Mouse (Mus musculus) mouse trophoblast stem cell (cell line): Measurements from ENCODE around the gene Nup160.

Experiments used
- in situ Hi-C, 2 experiments: fragments of 300-500 bp; cut with MseI, MboI; formaldehyde crosslinking; loops; 2 replicates in 1 of 2; 3 replicates in 1 of 2; pipeline ENCODE4 v1.15.1; 2025

The Nup160 gene

DNA sequence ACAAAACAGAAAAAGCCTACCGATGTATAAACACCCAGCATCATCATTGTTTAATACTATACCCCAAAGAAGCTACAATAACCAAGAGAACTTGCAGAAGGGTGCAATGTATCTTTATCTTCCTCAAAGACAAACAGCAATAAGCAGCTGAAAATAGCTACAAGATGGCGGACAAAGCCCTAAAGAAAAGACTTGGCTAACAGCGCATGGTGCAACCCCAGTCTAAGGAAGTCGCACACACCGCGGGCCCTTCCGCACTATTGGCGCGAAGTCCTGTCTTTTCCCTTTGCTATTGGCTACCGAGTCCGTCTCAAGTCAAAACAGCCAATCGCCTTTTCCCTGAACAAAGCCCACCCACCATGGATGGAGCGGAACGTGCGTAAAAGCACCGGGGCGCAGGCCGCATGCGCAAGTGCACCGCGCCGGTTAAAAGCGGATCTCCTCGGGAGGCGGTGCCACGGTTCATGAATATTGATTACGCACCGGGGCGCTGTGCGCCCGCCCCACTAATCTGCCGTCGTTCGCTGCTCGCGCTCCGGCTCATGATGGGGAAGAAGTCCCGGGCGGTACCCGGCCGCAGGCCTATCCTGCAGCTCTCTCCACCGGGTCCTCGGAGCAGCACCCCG is 68.2 kb downstream of the Nup160 start, which contains the start of gene Fnbp4:
TSS of gene Fnbp4 (plus strand) at position 318 of the 626 bp plus-strand sequence.
- in situ Hi-C loops, result no loop called here

DNA sequence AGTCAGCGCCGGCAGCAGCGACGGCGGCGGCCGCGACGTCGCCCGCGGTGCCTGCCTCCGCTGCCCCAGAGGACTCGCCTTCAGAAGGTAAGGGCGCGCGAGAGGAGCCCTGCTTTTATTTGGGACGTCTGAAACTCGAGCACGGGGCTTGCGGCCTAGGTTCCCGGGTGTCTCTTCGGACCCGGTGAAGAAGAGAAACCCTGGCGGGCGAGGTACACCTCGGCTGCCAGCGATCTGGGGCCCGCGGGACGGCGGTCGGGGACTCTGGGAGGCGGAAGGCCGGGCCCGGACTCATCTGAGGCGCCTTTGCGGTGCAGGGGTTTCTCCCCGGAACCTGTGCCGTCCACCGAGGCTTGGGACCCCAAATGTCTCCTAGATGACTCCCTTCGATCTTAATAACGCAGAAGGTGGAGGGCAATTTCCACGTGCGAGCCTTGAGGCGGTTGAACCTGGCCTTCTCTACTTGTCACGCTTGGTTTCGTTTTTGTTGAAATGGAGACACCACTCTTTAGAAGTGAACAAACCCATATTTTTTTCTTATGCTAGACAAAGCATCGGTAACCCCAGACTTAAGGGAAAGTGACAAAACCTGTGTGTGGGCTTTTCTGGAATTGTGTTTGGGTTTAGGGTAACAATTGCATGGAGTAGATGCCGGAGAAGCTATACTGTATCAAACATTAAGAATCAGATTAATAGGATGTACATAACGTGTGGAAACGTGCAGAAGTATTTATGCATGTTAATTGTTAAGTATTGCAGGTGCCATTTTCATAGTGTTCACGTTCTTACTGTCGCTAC is 68.9 kb downstream of the Nup160 start:
- in situ Hi-C loops, result no loop called here

DNA sequence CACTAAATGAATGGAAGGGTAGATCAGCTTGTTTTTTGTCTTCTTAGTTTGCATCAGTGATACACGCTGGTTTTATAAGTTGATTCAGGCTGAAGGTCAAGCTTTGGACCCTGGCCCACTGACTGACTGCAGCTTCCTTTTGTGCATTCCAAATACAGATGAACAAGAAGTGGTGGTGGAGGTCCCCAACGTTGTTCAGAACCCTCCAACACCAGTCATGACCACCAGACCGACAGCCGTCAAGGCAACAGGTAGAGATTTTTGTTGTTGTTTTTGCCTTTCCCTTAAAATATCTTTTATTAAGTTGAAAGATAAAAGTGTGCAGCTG is 69.5 kb downstream of the Nup160 start:
- in situ Hi-C loops, result no loop called here

DNA sequence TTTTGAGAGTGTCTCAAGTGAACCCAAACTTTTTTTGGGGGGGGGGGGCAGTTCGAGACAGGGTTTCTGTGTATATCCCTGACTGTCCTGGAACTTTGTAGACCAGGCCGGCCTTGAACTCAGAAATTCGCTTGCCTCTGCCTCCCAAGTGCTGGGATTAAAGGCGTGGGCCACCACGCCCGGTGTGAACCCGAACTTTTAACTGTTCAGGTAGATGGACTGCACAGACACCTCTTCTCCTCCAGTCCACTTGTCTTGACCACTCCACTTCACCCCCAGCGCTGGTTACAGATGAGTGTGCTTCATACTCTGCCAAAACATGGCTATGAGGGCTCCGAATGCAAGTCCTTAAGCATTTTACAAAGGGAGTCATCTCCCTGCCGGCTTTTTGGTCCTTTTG is 70.1 kb downstream of the Nup160 start:
- in situ Hi-C loops, result no loop called here

DNA sequence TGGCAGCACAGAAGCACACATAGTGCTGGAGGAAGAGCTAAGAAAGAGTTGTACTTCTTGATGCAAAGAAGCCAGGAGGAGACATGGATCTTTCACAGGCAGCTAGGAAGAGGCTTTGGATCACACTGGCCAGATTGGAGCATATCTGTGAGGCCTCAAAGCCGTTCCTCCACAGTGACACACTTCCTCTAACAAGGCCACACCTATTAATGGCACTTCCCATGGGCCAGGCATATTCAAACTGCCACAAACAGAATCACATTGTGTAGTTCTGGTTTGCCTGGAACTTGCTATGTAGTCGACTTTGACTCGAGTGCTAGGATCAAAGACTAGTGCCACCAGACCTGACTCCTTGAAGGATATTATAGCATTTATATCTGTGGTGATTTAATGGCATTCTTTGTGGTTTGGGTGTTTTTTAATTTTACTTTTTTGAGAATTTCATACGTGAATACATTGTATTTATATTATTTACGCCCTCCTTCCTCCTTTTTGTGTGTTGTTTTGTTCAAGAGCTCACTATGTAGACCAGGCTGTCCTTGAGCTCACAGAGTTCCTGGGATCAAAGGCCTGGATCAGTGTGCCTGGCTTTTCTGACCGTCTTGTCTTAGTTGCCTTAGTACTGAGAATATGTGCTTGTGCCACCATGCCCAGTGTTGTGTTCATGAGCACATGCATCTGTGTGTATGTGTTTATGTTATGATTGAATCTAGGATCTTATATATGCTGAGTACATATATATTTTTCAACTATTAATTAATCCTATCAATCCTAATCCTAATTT is 72.9 kb downstream of the Nup160 start:
- in situ Hi-C loops, result no loop called here

DNA sequence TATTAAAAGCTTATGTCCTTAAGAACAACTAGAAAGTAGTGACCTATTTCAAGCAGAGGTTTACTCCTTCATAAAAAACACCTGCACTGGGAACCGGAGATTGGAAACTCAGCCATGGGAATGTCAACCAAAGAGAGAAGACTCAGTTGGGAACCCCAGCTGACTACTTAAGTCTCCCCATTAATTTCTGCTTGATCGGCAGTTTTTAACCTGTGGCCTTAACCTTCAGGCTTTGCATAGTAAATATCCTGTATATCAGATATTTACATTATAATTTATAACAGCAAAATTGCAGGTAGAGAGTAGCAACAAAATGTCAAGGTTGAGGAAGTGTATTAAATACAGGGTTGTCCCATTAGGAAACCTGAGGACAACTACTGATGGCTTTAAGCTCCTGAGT is 76.5 kb downstream of the Nup160 start:
- in situ Hi-C loops, result no loop called here

DNA sequence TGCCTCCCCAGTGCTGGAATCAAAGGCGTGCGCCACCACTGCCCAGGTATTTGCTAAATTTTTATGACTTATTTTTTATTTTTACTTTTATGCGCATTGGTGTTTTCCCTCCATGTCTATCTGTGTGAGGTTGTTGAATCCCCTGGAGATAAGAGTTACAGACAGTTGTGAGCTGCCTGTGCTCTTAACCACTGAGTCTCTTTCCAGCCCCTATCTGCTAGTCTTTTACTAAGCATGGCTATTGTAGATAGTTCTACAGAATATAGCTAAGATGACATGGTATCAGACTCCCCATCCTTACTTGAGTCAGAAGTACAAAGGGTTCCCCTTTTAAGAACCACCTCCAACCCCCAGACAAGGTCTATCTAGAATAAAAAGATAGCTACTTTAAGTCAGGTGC is 77.2 kb downstream of the Nup160 start:
- in situ Hi-C loops, result no loop called here

DNA sequence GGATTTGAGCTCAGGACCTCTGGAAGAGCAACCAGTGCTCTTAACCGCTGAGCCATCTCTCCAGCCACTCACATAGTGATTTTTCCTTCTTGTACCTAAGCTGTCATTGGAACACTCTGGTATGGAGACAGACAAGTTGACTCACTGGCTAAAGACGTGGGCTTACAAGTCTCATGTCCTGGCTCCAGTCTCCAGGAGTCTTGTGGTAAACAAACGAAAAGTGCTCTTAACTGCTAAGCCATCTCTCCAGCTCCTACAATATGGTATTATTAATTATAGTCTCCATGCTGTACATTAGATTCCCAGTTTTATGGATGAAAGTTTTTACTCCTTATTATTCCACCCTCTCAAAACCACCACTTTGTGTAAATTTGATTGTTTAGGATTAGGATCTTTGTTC is 88.1 kb downstream of the Nup160 start:
- in situ Hi-C loops, result no loop called here

DNA sequence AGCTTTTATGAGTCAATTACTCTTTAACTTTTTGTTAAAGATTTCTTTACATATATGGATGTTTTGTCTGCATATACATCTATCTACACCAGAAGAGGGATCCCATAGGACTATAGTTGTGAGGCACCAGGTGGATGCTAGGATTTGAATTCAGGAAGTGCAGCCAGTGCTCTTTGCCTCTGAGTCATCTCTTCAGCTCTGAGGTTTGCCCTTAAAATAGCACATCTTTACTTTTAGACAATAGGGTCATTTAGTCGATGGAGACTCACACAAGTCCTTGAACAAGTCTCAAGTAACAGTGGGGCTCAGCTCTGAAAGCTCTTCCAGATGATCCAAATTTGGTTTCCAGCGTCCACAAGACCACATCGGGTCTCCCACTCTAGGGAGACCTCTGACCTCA is 104.3 kb downstream of the Nup160 start:
- in situ Hi-C loops, result no loop called here

DNA sequence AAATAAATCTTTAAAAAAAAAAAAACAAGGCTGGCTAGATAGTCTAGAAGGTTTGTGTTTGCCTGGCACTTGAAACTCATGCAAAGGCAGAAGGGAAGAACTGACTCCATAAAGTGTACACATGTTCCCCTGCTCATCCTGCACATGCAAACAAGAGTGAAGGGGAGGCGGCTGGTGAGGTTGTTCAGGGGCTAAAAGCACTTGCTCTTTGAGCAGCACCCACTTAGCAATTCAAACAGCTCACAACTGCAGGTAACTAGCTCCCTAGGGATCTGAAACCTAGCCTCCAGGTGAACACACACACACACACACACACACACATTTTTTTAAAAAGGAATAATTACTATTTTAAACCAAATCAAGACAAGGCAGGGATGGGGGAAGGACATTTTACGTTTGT is 104.9 kb downstream of the Nup160 start:
- in situ Hi-C loops, result no loop called here

DNA sequence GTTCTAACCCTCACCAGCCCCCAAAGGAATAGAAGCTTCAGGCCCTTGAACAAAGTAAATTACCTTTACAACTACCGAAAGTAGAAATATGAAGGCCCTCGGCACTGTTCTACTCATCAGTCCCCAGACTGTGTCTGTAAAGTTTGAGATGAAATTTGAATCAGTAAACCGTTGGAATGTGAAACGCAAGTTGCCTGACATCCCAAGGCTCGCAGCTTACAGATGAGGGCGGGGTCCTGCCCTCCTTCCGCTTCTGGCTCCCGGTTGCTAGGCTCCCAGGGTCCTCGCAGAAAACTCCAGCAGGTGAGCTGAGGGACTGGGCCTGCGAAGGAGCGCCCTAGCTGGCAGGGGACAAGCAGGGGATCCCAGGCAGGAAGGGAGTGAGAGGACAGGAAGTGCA is 105.4 kb downstream of the Nup160 start, which contains the start of gene Agbl2:
TSS of gene Agbl2 (plus strand) at position 270 of the 400 bp plus-strand sequence.
- in situ Hi-C loops, result no loop called here

DNA sequence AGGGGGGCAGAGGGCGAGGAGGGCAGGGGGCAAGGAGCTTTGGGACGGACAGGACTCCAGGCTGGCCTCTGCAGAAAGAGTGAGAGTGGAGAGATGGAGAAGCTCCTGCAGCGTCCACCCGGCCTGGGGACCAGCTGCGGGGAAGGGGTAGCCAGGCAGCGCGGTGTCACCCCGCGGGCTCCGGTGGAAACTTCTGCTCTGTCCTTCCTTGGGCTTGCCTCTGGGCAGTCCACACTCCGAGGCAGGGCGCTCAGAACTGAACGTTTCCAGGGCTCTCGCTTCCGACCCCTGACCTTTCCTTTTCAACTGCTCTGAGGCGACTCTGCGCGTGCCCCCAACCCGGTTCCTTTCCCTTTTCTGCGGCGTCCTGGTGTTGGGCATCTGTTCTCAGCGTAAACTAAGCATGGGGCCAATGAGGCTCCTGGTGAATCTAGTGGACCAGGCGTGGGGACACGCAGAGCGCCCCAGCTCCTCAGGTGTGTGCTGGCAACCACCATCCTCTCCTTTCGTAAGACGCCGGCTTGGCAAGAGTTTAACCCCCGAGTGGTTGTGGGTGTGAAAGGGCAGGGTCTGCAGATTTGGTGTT is 106.0 kb downstream of the Nup160 start:
- in situ Hi-C loops, result no loop called here
